Mouse (Mus musculus): Measurements from ENCODE around the gene Olfr521. TPM values are rescaled to one million over a fixed set of nuclear protein-coding genes. Genes with fewer than 3 reads are reported as not detected.
A peak's percentile ranks its signal among the peaks of the same experiment; 100 is the strongest.
"Not testable (repeated sequence)": the region's sequence is repeated elsewhere in the genome, so short reads cannot be mapped to it uniquely, and the experiment has no call there.

The Olfr521 gene
- not detected in 2 replicates for polyA plus RNA-seq (2012; rRNA removed)
- not detected in 2 replicates for polyA plus RNA-seq (2014; fragmentation: Nextera tagmentation; extraction: Ambion mirVana)

GRCm38 (mm10) chr7:99763207-99763606, at the start of gene Olfr521:
Gene Olfr521 (plus strand): TSS chr7:99763507.
- Histone ChIP-seq H3K9me3 (ENCODE audit: control insufficient read depth, low read length) (peaks cover 3% of the 10 kb centered on the region; the same call in 1 of the 2 replicates), H3K36me3 (replicated peaks; ENCODE audit: control insufficient read depth, insufficient read depth, low read depth) (no peaks in the 10 kb centered on the region), H3K27me3 (ENCODE audit: control insufficient read depth, insufficient read depth, low read length) (no peaks in the 10 kb centered on the region), H3K9ac (replicated peaks) (no peak within 1 kb of the TSS), H3K27ac (no peak within 1 kb of the TSS), H3K4me1 (replicated peaks; ENCODE audit: control insufficient read depth in 2 of 2, insufficient read depth in 2 of 2, low read length in 1 of 2) (no peaks in the 10 kb centered on the region), H3K4me2 (ENCODE audit: low read depth) (no peak within 1 kb of the TSS), H3K4me3 (ENCODE audit: insufficient read depth in 1 of 2, low read depth in 2 of 2, low read length in 2 of 2) (no peak within 1 kb of the TSS)
- ATAC-seq (ENCODE audit: insufficient read depth) (no peak), DNase-seq (ENCODE audit: low read depth in 3 of 3, low spot score in 3 of 3) (no peak)
- TF ChIP-seq EP300 (IDR thresholded peaks at IDR 0.05; ENCODE audit: low read depth): no peak
- no peak for TF ChIP-seq CTCF (IDR thresholded peaks at IDR 0.05; ENCODE audit: low read depth)
- WGBS (ENCODE audit: insufficient replicate concordance): 77% methylated on average over 2 of the region's 2 CpGs

- WGBS (ENCODE audit: insufficient replicate concordance): 47% methylated on average over 2 of the region's 2 CpGs
- ATAC-seq (ENCODE audit: insufficient read depth): no peak
- no peaks in the 10 kb centered on the region for H3K9me3 ChIP-seq (ENCODE audit: control insufficient read depth, low read length)
Observed at GRCm38 (mm10) chr7:99716536-99716935, 46.8 kb upstream of the Olfr521 start.

GRCm38 (mm10) chr7:99729973-99730372, 33.3 kb upstream of the Olfr521 start, which contains the start of gene Olfr520:
Gene Olfr520 (plus strand): TSS chr7:99730273.
- Histone ChIP-seq H3K4me2 (ENCODE audit: low read depth) (no peak within 1 kb of the TSS), H3K9me3 (ENCODE audit: control insufficient read depth, low read length) (no peaks in the 10 kb centered on the region), H3K36me3 (replicated peaks; ENCODE audit: control insufficient read depth, insufficient read depth, low read depth) (no peaks in the 10 kb centered on the region), H3K27ac (no peak within 1 kb of the TSS), H3K27me3 (ENCODE audit: control insufficient read depth, insufficient read depth, low read length) (no peaks in the 10 kb centered on the region), H3K4me1 (replicated peaks; ENCODE audit: control insufficient read depth in 2 of 2, insufficient read depth in 2 of 2, low read length in 1 of 2) (peaks cover 0 to 7% of the 10 kb centered on the region in 2 experiments; a peak in 2 of 4 replicates), H3K4me3 (ENCODE audit: insufficient read depth in 1 of 2, low read depth in 2 of 2, low read length in 2 of 2) (no peak within 1 kb of the TSS), H3K9ac (replicated peaks) (no peak within 1 kb of the TSS)
- DNase-seq (ENCODE audit: low read depth in 3 of 3, low spot score in 3 of 3) (no peak), ATAC-seq (ENCODE audit: insufficient read depth) (no peak)
- 55% methylated on average over 2 of the region's 2 CpGs for WGBS (ENCODE audit: insufficient replicate concordance)
- TF ChIP-seq CTCF (IDR thresholded peaks at IDR 0.05; ENCODE audit: low read depth) (no peak), EP300 (IDR thresholded peaks at IDR 0.05; ENCODE audit: low read depth) (no peak)

More at GRCm38 (mm10) chr7:99716536-99716935, 46.8 kb upstream of the Olfr521 start:
- no peak overlapping the region for H3K4me3 ChIP-seq (ENCODE audit: insufficient read depth in 1 of 2, low read depth in 2 of 2, low read length in 2 of 2)
- TF ChIP-seq CTCF (IDR thresholded peaks at IDR 0.05; ENCODE audit: low read depth): no peak
- no peak for DNase-seq (ENCODE audit: low read depth in 3 of 3, low spot score in 3 of 3)
- no peak overlapping the region for H3K9ac ChIP-seq (replicated peaks)
- H3K4me2 ChIP-seq (ENCODE audit: low read depth): no peak overlapping the region
- no peak overlapping the region for H3K27ac ChIP-seq
- no peaks in the 10 kb centered on the region for H3K4me1 ChIP-seq (replicated peaks; ENCODE audit: control insufficient read depth in 2 of 2, insufficient read depth in 2 of 2, low read length in 1 of 2)
- no peaks in the 10 kb centered on the region for H3K36me3 ChIP-seq (replicated peaks; ENCODE audit: control insufficient read depth, insufficient read depth, low read depth)
- H3K27me3 ChIP-seq (ENCODE audit: control insufficient read depth, insufficient read depth, low read length): no peaks in the 10 kb centered on the region

GRCm38 (mm10) chr7:99734612-99735011, 28.7 kb upstream of the Olfr521 start:
- Histone ChIP-seq H3K36me3 (replicated peaks; ENCODE audit: control insufficient read depth, insufficient read depth, low read depth) (no peaks in the 10 kb centered on the region), H3K4me3 (ENCODE audit: insufficient read depth in 1 of 2, low read depth in 2 of 2, low read length in 2 of 2) (no peak overlapping the region), H3K4me1 (replicated peaks; ENCODE audit: control insufficient read depth in 2 of 2, insufficient read depth in 2 of 2, low read length in 1 of 2) (peaks cover 0 to 7% of the 10 kb centered on the region in 2 experiments; a peak in 2 of 4 replicates), H3K27ac (no peak overlapping the region), H3K9me3 (ENCODE audit: control insufficient read depth, low read length) (no peaks in the 10 kb centered on the region), H3K9ac (replicated peaks) (no peak overlapping the region), H3K27me3 (ENCODE audit: control insufficient read depth, insufficient read depth, low read length) (no peaks in the 10 kb centered on the region), H3K4me2 (ENCODE audit: low read depth) (no peak overlapping the region)
- TF ChIP-seq EP300 (IDR thresholded peaks at IDR 0.05; ENCODE audit: low read depth) (0 out of 2 replicates have a peak, but pooled peaks have one; percentile 13), CTCF (IDR thresholded peaks at IDR 0.05; ENCODE audit: low read depth) (no peak)
- ATAC-seq (ENCODE audit: insufficient read depth) (peak; percentile 23; the same call in 1 of the 2 replicates), DNase-seq (ENCODE audit: low read depth in 3 of 3, low spot score in 3 of 3) (no peak)
- WGBS (ENCODE audit: insufficient replicate concordance): 24% methylated on average over 2 of the region's 2 CpGs

GRCm38 (mm10) chr7:99735491-99735890, 27.8 kb upstream of the Olfr521 start:
- H3K9ac ChIP-seq (replicated peaks); H3K27me3 ChIP-seq (ENCODE audit: control insufficient read depth, insufficient read depth, low read length); H3K27ac ChIP-seq; H3K36me3 ChIP-seq (replicated peaks; ENCODE audit: control insufficient read depth, insufficient read depth, low read depth); ATAC-seq (ENCODE audit: insufficient read depth); H3K4me3 ChIP-seq (ENCODE audit: insufficient read depth in 1 of 2, low read depth in 2 of 2, low read length in 2 of 2); H3K4me2 ChIP-seq (ENCODE audit: low read depth); H3K9me3 ChIP-seq (ENCODE audit: control insufficient read depth, low read length); H3K4me1 ChIP-seq (replicated peaks; ENCODE audit: control insufficient read depth in 2 of 2, insufficient read depth in 2 of 2, low read length in 1 of 2); DNase-seq (ENCODE audit: low read depth in 3 of 3, low spot score in 3 of 3): not testable (repeated sequence)
- WGBS (ENCODE audit: insufficient replicate concordance): 71% methylated on average over 9 of the region's 9 CpGs

All from liver, embryonic 14.5 days (tissue).